Mouse (Mus musculus) liver, postnatal 0 days (tissue): ENCODE results near the gene Letmd1. TPM values are rescaled to one million over a fixed set of nuclear protein-coding genes. Genes with fewer than 3 reads are reported as not detected.

ENCODE experiments used
- ATAC-seq: fragments of 200-750 bp; cut with Nextera tagmentation; 2 replicates; pipeline ENCODE4 v1.8.0; 2017; ENCODE audit warnings: mild to moderate bottlenecking, moderate library complexity
- DNase-seq: peaks from one replicate; pipeline ENCODE4 v3.0.0-alpha.2; 2016
- H3K27ac ChIP-seq: fragments of 300-500 bp; sonication (generic); 2 replicates; pipeline ENCODE4 v1.5.1; 2014; ENCODE audit warnings: antibody characterized with exemption, moderate library complexity, mild to moderate bottlenecking, low read depth
- H3K27me3 ChIP-seq: fragments of 300-500 bp; sonication (generic); 2 replicates; pipeline ENCODE4 v1.6.1; 2014; ENCODE audit warnings: low read length, control low read depth, mixed read lengths; ENCODE audit not compliant: insufficient read depth
- H3K36me3 ChIP-seq: fragments of 300-500 bp; sonication (generic); replicated peaks from 2 replicates; pipeline ENCODE4 v1.6.1; 2014; ENCODE audit warnings: mild to moderate bottlenecking, control low read depth, low read length, moderate library complexity, mixed read lengths; ENCODE audit not compliant: insufficient read depth
- H3K4me1 ChIP-seq: fragments of 300-500 bp; sonication (generic); 2 replicates; pipeline ENCODE4 v1.6.1; 2014; ENCODE audit warnings: antibody characterized with exemption, mild to moderate bottlenecking, control low read depth; ENCODE audit not compliant: insufficient read depth
- H3K4me2 ChIP-seq: fragments of 300-500 bp; sonication (generic); 2 replicates; pipeline ENCODE4 v1.6.1; 2014; ENCODE audit warnings: low read depth, mild to moderate bottlenecking, low read length, moderate library complexity, mixed read lengths
- H3K4me3 ChIP-seq: fragments of 300-500 bp; sonication (generic); 2 replicates; pipeline ENCODE4 v1.5.1; 2014; ENCODE audit warnings: low read depth, low read length
- H3K9ac ChIP-seq: fragments of 300-500 bp; sonication (generic); replicated peaks from 2 replicates; pipeline ENCODE4 v1.6.1; 2014; ENCODE audit warnings: mild to moderate bottlenecking, moderate library complexity
- H3K9me3 ChIP-seq: fragments of 300-500 bp; sonication (generic); 2 replicates; pipeline ENCODE4 v1.6.1; 2016; ENCODE audit warnings: mild to moderate bottlenecking, control low read depth, low read length, mixed read lengths
- CTCF ChIP-seq: sonication (generic); IDR thresholded peaks from 2 replicates; pipeline ENCODE4 v1.5.1; 2016; ENCODE audit warnings: antibody characterized with exemption, low read depth
- EP300 ChIP-seq: IDR thresholded peaks from 2 replicates; pipeline ENCODE4 v1.6.1; 2016; ENCODE audit warnings: antibody characterized with exemption, low read depth, mild to moderate bottlenecking
- WGBS: fragments of 180-500 bp; shearing (Covaris S2); extraction: QIAGEN DNeasy Blood & Tissue Kit; methylation state at CpG from one replicate; pipeline ENCODE4 v1.1.7; 2014; ENCODE audit not compliant: insufficient replicate concordance; 5-methylcytosine and 5-hydroxymethylcytosine counted together
- polyA plus RNA-seq: library from polyadenylated mRNA; unstranded; fragments of >200 nt; fragmentation: Nextera tagmentation; extraction: Ambion mirVana; gene quantifications from 2 replicates; pipeline ENCODE4 v1.2.1, GENCODE M21; 2015

The Letmd1 gene
- polyA plus RNA-seq, 1 experiment from 2014 or later: 16.3 TPM

- Histone ChIP-seq H3K4me2 (no peak overlapping the region), H3K9ac (no peak overlapping the region), H3K4me3 (no peak overlapping the region), H3K36me3 (peaks cover 14% of the 10 kb centered on the region), H3K27ac (no peak overlapping the region), H3K4me1 (no peaks in the 10 kb centered on the region), H3K27me3 (no peaks in the 10 kb centered on the region), H3K9me3 (no peaks in the 10 kb centered on the region)
- WGBS: 83% methylated on average over 13 of the region's 13 CpGs
- DNase-seq: no peak
- TF ChIP-seq EP300: no peak
- TF ChIP-seq CTCF: no peak
- ATAC-seq: no peak
Measured at GRCm38 (mm10) chr15:100508454-100509167, 39.8 kb downstream of the Letmd1 start.

GRCm38 (mm10) chr15:100510072-100510471 lies 41.2 kb downstream of the Letmd1 start:
- DNase-seq (no peak), ATAC-seq (no peak)
- Histone ChIP-seq H3K4me2 (no peak overlapping the region), H3K4me1 (no peaks in the 10 kb centered on the region), H3K27ac (no peak overlapping the region), H3K4me3 (no peak overlapping the region), H3K9me3 (no peaks in the 10 kb centered on the region), H3K36me3 (peaks cover 14% of the 10 kb centered on the region), H3K9ac (no peak overlapping the region), H3K27me3 (no peaks in the 10 kb centered on the region)
- TF ChIP-seq EP300: no peak
- no peak for TF ChIP-seq CTCF
- 91% methylated on average over 11 of the region's 11 CpGs for WGBS

GRCm38 (mm10) chr15:100513387-100513786 lies 44.6 kb downstream of the Letmd1 start:
- no peaks in the 10 kb centered on the region for H3K4me1 ChIP-seq
- no peak overlapping the region for H3K9ac ChIP-seq
- DNase-seq (no peak), ATAC-seq (no peak)
- H3K27ac ChIP-seq: no peak overlapping the region
- no peak overlapping the region for H3K4me3 ChIP-seq
- peaks cover 18% of the 10 kb centered on the region for H3K36me3 ChIP-seq
- H3K4me2 ChIP-seq: no peak overlapping the region
- H3K27me3 ChIP-seq: no peaks in the 10 kb centered on the region
- no peak for TF ChIP-seq EP300
- TF ChIP-seq CTCF: no peak
- 64% methylated on average over 4 of the region's 4 CpGs for WGBS
- H3K9me3 ChIP-seq: no peaks in the 10 kb centered on the region

- H3K36me3 ChIP-seq: peaks cover 18% of the 10 kb centered on the region
- DNase-seq (no peak), ATAC-seq (no peak)
- H3K27ac ChIP-seq: no peak overlapping the region
- no peak overlapping the region for H3K4me2 ChIP-seq
- H3K4me3 ChIP-seq: no peak overlapping the region
- TF ChIP-seq EP300: no peak
- TF ChIP-seq CTCF: no peak
- no peaks in the 10 kb centered on the region for H3K9me3 ChIP-seq
- 76% methylated on average over 2 of the region's 2 CpGs for WGBS
- no peaks in the 10 kb centered on the region for H3K4me1 ChIP-seq
- no peaks in the 10 kb centered on the region for H3K27me3 ChIP-seq
- no peak overlapping the region for H3K9ac ChIP-seq
Measured at GRCm38 (mm10) chr15:100515121-100515520, 46.3 kb downstream of the Letmd1 start.

- H3K4me2 ChIP-seq: no peak overlapping the region
- no peaks in the 10 kb centered on the region for H3K9me3 ChIP-seq
- WGBS: 83% methylated on average over 14 of the region's 14 CpGs
- no peak for ATAC-seq
- H3K36me3 ChIP-seq: peaks cover 12% of the 10 kb centered on the region
- no peak for DNase-seq
- no peak overlapping the region for H3K4me3 ChIP-seq
- H3K27me3 ChIP-seq: no peaks in the 10 kb centered on the region
- TF ChIP-seq EP300: no peak
- no peak for TF ChIP-seq CTCF
- no peaks in the 10 kb centered on the region for H3K4me1 ChIP-seq
- no peak overlapping the region for H3K9ac ChIP-seq
- H3K27ac ChIP-seq: no peak overlapping the region
Measured at GRCm38 (mm10) chr15:100520306-100520705, 51.5 kb downstream of the Letmd1 start.

GRCm38 (mm10) chr15:100525405-100525804 lies 56.6 kb downstream of the Letmd1 start:
- TF ChIP-seq EP300 (no peak), CTCF (no peak)
- Histone ChIP-seq H3K27ac (no peak overlapping the region), H3K27me3 (no peaks in the 10 kb centered on the region), H3K9me3 (no peaks in the 10 kb centered on the region), H3K4me2 (no peak overlapping the region), H3K36me3 (peaks cover 11% of the 10 kb centered on the region; the same call in 1 of the 2 replicates), H3K9ac (no peak overlapping the region), H3K4me3 (no peak overlapping the region), H3K4me1 (no peaks in the 10 kb centered on the region)
- ATAC-seq (no peak), DNase-seq (no peak)
- WGBS: 93% methylated on average over 14 of the region's 14 CpGs
